Mouse (Mus musculus): ENCODE data around the gene Panx2. TPM values are rescaled to one million over a fixed set of nuclear protein-coding genes. Genes with fewer than 3 reads are reported as not detected.

Gene Panx2
- polyA plus RNA-seq, 1 experiment from 2014 or later: 0.18 TPM

DNA sequence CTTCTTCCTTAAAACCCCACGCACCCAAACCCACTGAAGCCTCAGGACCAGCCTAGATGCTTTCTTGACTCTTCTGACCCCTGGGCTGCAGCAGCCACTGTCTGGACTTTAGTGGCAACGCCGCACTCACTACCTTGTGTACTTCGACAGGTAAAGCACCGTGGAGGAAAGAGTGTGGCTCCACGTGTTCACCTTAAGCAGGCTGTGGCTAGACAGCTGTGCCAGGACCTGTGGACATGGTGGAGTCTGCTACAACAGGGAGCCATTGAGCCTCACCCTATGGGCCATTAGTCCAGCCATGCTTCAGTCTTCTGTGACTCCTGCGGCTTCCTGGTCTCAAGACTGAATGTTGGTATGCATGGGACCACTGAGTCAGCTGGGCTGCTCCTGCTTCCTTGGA is 4.9 kb upstream of the Panx2 start:
- WGBS: 87% methylated on average over 7 of the region's 7 CpGs
- Histone ChIP-seq H3K27ac (ENCODE audit: low read length) (no peak overlapping the region), H3K9me3 (ENCODE audit: low read length) (no peaks in the 10 kb centered on the region), H3K4me1 (ENCODE audit: insufficient read depth, low read depth, low read length) (no peaks in the 10 kb centered on the region), H3K4me2 (replicated peaks; ENCODE audit: low read depth, low read length) (no peak overlapping the region), H3K36me3 (ENCODE audit: insufficient read depth, low read length) (no peaks in the 10 kb centered on the region), H3K4me3 (ENCODE audit: low read depth, low read length) (no peak overlapping the region), H3K27me3 (replicated peaks; ENCODE audit: insufficient read depth, low read length) (peaks cover 14% of the 10 kb centered on the region), H3K9ac (replicated peaks; ENCODE audit: low read depth) (no peak overlapping the region)
- no peak for TF ChIP-seq EP300 (IDR thresholded peaks at IDR 0.05)
- no peak for TF ChIP-seq CTCF (IDR thresholded peaks at IDR 0.05)
- ATAC-seq: no peak
- no peak for DNase-seq (ENCODE audit: low spot score)

- Histone ChIP-seq H3K9ac (replicated peaks; ENCODE audit: low read depth) (no peak overlapping the region), H3K4me3 (ENCODE audit: low read depth, low read length) (no peak overlapping the region), H3K27ac (ENCODE audit: low read length) (no peak overlapping the region), H3K27me3 (replicated peaks; ENCODE audit: insufficient read depth, low read length) (peaks cover 33% of the 10 kb centered on the region), H3K4me1 (ENCODE audit: insufficient read depth, low read depth, low read length) (no peaks in the 10 kb centered on the region), H3K9me3 (ENCODE audit: low read length) (no peaks in the 10 kb centered on the region), H3K4me2 (replicated peaks; ENCODE audit: low read depth, low read length) (no peak overlapping the region), H3K36me3 (ENCODE audit: insufficient read depth, low read length) (no peaks in the 10 kb centered on the region)
- TF ChIP-seq EP300 (IDR thresholded peaks at IDR 0.05): no peak
- TF ChIP-seq CTCF (IDR thresholded peaks at IDR 0.05): no peak
- no peak for ATAC-seq
- WGBS: 27% methylated on average over 6 of the region's 6 CpGs
- DNase-seq (ENCODE audit: low spot score): no peak
Measured at GRCm38 (mm10) chr15:89058736-89059135, 798 bp upstream of the Panx2 start.

DNA sequence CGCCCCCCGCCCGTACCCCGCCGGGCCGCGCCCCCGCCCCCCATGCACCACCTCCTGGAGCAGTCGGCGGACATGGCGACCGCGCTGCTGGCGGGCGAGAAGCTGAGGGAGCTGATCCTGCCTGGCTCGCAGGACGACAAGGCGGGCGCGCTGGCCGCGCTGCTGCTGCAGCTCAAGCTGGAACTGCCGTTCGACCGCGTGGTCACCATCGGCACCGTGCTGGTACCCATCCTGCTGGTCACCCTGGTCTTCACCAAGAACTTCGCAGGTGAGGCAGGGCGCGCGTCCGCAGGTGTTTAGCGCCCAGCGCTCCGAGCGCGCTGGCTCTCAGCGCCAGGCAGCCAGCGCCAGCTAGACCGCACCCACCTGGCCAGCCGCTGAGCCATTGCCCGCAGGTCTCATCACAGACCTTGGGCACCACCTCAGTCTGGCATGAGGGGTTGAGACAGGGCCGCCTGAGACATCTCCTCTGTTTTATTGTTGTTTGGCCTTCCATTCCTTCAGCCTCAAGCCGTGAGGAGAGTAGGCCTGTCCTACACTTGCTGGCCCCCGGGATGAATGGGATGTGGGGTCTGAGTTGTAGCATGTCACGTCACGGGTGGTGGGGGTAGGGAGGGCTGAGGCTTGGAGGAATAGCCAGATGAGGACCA is 623 bp downstream of the Panx2 start:
- Histone ChIP-seq H3K27ac (ENCODE audit: low read length) (no peak overlapping the region), H3K4me1 (ENCODE audit: insufficient read depth, low read depth, low read length) (no peaks in the 10 kb centered on the region), H3K9ac (replicated peaks; ENCODE audit: low read depth) (no peak overlapping the region), H3K4me3 (ENCODE audit: low read depth, low read length) (peak overlapping the region; percentile 53), H3K27me3 (replicated peaks; ENCODE audit: insufficient read depth, low read length) (peaks cover 33% of the 10 kb centered on the region), H3K9me3 (ENCODE audit: low read length) (no peaks in the 10 kb centered on the region), H3K4me2 (replicated peaks; ENCODE audit: low read depth, low read length) (peak overlapping the region; percentile 96), H3K36me3 (ENCODE audit: insufficient read depth, low read length) (no peaks in the 10 kb centered on the region)
- no peak for TF ChIP-seq CTCF (IDR thresholded peaks at IDR 0.05)
- TF ChIP-seq EP300 (IDR thresholded peaks at IDR 0.05): no peak
- no peak for DNase-seq (ENCODE audit: low spot score)
- peak; percentile 46 for ATAC-seq
- WGBS: 4% methylated on average over 19 of the region's 48 CpGs

- DNase-seq (ENCODE audit: low spot score): no peak
- Histone ChIP-seq H3K4me2 (replicated peaks; ENCODE audit: low read depth, low read length) (no peak overlapping the region), H3K36me3 (ENCODE audit: insufficient read depth, low read length) (no peaks in the 10 kb centered on the region), H3K4me1 (ENCODE audit: insufficient read depth, low read depth, low read length) (no peaks in the 10 kb centered on the region), H3K9ac (replicated peaks; ENCODE audit: low read depth) (no peak overlapping the region), H3K27me3 (replicated peaks; ENCODE audit: insufficient read depth, low read length) (peaks cover 33% of the 10 kb centered on the region), H3K9me3 (ENCODE audit: low read length) (no peaks in the 10 kb centered on the region), H3K4me3 (ENCODE audit: low read depth, low read length) (no peak overlapping the region), H3K27ac (ENCODE audit: low read length) (no peak overlapping the region)
- TF ChIP-seq CTCF (IDR thresholded peaks at IDR 0.05) (no peak), EP300 (IDR thresholded peaks at IDR 0.05) (no peak)
- WGBS: 80% methylated on average over 12 of the region's 12 CpGs
- ATAC-seq: no peak
Measured at GRCm38 (mm10) chr15:89060811-89061460, 1.4 kb downstream of the Panx2 start.

GRCm38 (mm10) chr15:89061761-89062517 is 2.4 kb downstream of the Panx2 start:
- H3K27me3 ChIP-seq (replicated peaks; ENCODE audit: insufficient read depth, low read length): peaks cover 33% of the 10 kb centered on the region
- no peak overlapping the region for H3K9ac ChIP-seq (replicated peaks; ENCODE audit: low read depth)
- 89% methylated on average over 6 of the region's 6 CpGs for WGBS
- H3K9me3 ChIP-seq (ENCODE audit: low read length): no peaks in the 10 kb centered on the region
- ATAC-seq (no peak), DNase-seq (ENCODE audit: low spot score) (no peak)
- no peak overlapping the region for H3K4me2 ChIP-seq (replicated peaks; ENCODE audit: low read depth, low read length)
- H3K27ac ChIP-seq (ENCODE audit: low read length): no peak overlapping the region
- H3K4me1 ChIP-seq (ENCODE audit: insufficient read depth, low read depth, low read length): no peaks in the 10 kb centered on the region
- no peaks in the 10 kb centered on the region for H3K36me3 ChIP-seq (ENCODE audit: insufficient read depth, low read length)
- no peak for TF ChIP-seq EP300 (IDR thresholded peaks at IDR 0.05)
- no peak for TF ChIP-seq CTCF (IDR thresholded peaks at IDR 0.05)
- H3K4me3 ChIP-seq (ENCODE audit: low read depth, low read length): no peak overlapping the region

GRCm38 (mm10) chr15:89062518-89062910 is 3.0 kb downstream of the Panx2 start:
- no peak overlapping the region for H3K9ac ChIP-seq (replicated peaks; ENCODE audit: low read depth)
- H3K27me3 ChIP-seq (replicated peaks; ENCODE audit: insufficient read depth, low read length): peaks cover 33% of the 10 kb centered on the region
- 81% methylated on average over 5 of the region's 5 CpGs for WGBS
- TF ChIP-seq EP300 (IDR thresholded peaks at IDR 0.05): no peak
- H3K9me3 ChIP-seq (ENCODE audit: low read length): no peaks in the 10 kb centered on the region
- no peak overlapping the region for H3K4me2 ChIP-seq (replicated peaks; ENCODE audit: low read depth, low read length)
- H3K36me3 ChIP-seq (ENCODE audit: insufficient read depth, low read length): no peaks in the 10 kb centered on the region
- H3K4me1 ChIP-seq (ENCODE audit: insufficient read depth, low read depth, low read length): no peaks in the 10 kb centered on the region
- ATAC-seq (no peak), DNase-seq (ENCODE audit: low spot score) (no peak)
- H3K4me3 ChIP-seq (ENCODE audit: low read depth, low read length): no peak overlapping the region
- H3K27ac ChIP-seq (ENCODE audit: low read length): no peak overlapping the region

Data from lung, postnatal 0 days (tissue).